Mouse (Mus musculus) limb, embryonic 14.5 days (tissue): ENCODE results near the gene Dut. TPM values are rescaled to one million over a fixed set of nuclear protein-coding genes. Genes with fewer than 3 reads are reported as not detected.

Experiments
- ATAC-seq: fragments of 200-750 bp; cut with Nextera tagmentation; 2 replicates; pipeline ENCODE4 v1.8.0; 2017; ENCODE audit warnings: low read depth, moderate number of reproducible peaks, moderate TSS enrichment; ENCODE audit not compliant: low FRiP score
- DNase-seq: peaks from one replicate; pipeline ENCODE4 v3.0.0-alpha.2; 2015; ENCODE audit warnings: low spot score
- H3K27ac ChIP-seq: fragments of 300-500 bp; sonication (generic); replicated peaks from 2 replicates; pipeline ENCODE4 v1.5.1; 2014; ENCODE audit warnings: low read depth, mild to moderate bottlenecking, low read length, moderate library complexity, mixed read lengths
- H3K27me3 ChIP-seq: fragments of 300-500 bp; sonication (generic); 2 replicates; pipeline ENCODE4 v1.6.1; 2014; ENCODE audit warnings: low read length, mixed read lengths; ENCODE audit not compliant: control insufficient read depth, insufficient read depth
- H3K36me3 ChIP-seq: fragments of 300-500 bp; sonication (generic); 2 replicates; pipeline ENCODE4 v1.6.1; 2014; ENCODE audit warnings: mild to moderate bottlenecking, low read length, moderate library complexity, mixed read lengths; ENCODE audit not compliant: control insufficient read depth, insufficient read depth
- H3K4me1 ChIP-seq: fragments of 300-500 bp; sonication (generic); 2 replicates; pipeline ENCODE4 v1.6.1; 2014; ENCODE audit warnings: antibody characterized with exemption, low read length, mixed read lengths; ENCODE audit not compliant: control insufficient read depth, insufficient read depth
- H3K4me2 ChIP-seq: fragments of 300-500 bp; sonication (generic); replicated peaks from 2 replicates; pipeline ENCODE4 v1.6.1; 2014; ENCODE audit warnings: low read depth, mild to moderate bottlenecking, low read length, moderate library complexity; ENCODE audit not compliant: severe bottlenecking
- H3K4me3 ChIP-seq: fragments of 300-500 bp; sonication (generic); replicated peaks from 2 replicates; pipeline ENCODE4 v1.5.1; 2014; ENCODE audit warnings: low read length
- H3K9ac ChIP-seq: fragments of 300-500 bp; sonication (generic); 2 replicates; pipeline ENCODE4 v1.6.1; 2014; ENCODE audit warnings: mild to moderate bottlenecking, low read depth, low read length, moderate library complexity; ENCODE audit not compliant: severe bottlenecking
- H3K9me3 ChIP-seq: fragments of 300-500 bp; sonication (generic); 2 replicates; pipeline ENCODE4 v1.6.1; 2016; ENCODE audit warnings: low read length; ENCODE audit not compliant: control insufficient read depth
- POLR2A ChIP-seq: fragments of 200-500 bp; IDR thresholded peaks from 2 replicates; pipeline ENCODE4 v1.8.0; 2012; ENCODE audit warnings: inconsistent platforms, mild to moderate bottlenecking, moderate library complexity, borderline replicate concordance; ENCODE audit not compliant: insufficient read depth, insufficient read length; ENCODE audit errors: extremely low read depth
- WGBS: fragments of 180-500 bp; shearing (Covaris S2); extraction: QIAGEN DNeasy Blood & Tissue Kit; methylation state at CpG from one replicate; pipeline ENCODE4 v1.1.7; 2014; 5-methylcytosine and 5-hydroxymethylcytosine counted together
- polyA plus RNA-seq, 2 experiments: library from polyadenylated mRNA; depleted of rRNA in 1 of 2; stranded (reverse) in 1 of 2; unstranded in 1 of 2; fragments of >200 nt; fragmentation: Nextera tagmentation in 1 of 2; extraction: Ambion mirVana in 1 of 2; gene quantifications; 2 replicates each; pipeline versions ENCODE4 v1.2.1 to v1.2.3; 2012 to 2014

The Dut gene
- polyA plus RNA-seq, 2 experiments, result 101 to 129 TPM

- Histone ChIP-seq H3K27ac (no peak overlapping the region), H3K27me3 (no peaks in the 10 kb centered on the region), H3K4me2 (no peak overlapping the region), H3K9ac (no peak overlapping the region), H3K9me3 (no peaks in the 10 kb centered on the region), H3K36me3 (no peaks in the 10 kb centered on the region), H3K4me3 (no peak overlapping the region), H3K4me1 (peaks cover 15% of the 10 kb centered on the region)
- ATAC-seq (no peak), DNase-seq (peak; percentile 32)
- 82% methylated on average over 5 of the region's 5 CpGs for WGBS
- TF ChIP-seq POLR2A, result no peak
Observed at GRCm38 (mm10) chr2:125293969-125294491, 47.0 kb downstream of the Dut start.

GRCm38 (mm10) chr2:125295526-125295925, 48.5 kb downstream of the Dut start:
- ATAC-seq, result no peak
- peaks cover 5% of the 10 kb centered on the region for H3K36me3 ChIP-seq
- no peak overlapping the region for H3K9ac ChIP-seq
- H3K4me3 ChIP-seq, result no peak overlapping the region
- no peaks in the 10 kb centered on the region for H3K27me3 ChIP-seq
- WGBS, result 69% methylated on average over 3 of the region's 3 CpGs
- no peak for TF ChIP-seq POLR2A
- H3K9me3 ChIP-seq, result no peaks in the 10 kb centered on the region
- H3K4me1 ChIP-seq, result peaks cover 10% of the 10 kb centered on the region
- no peak overlapping the region for H3K27ac ChIP-seq
- H3K4me2 ChIP-seq, result no peak overlapping the region
- peak; percentile 35 for DNase-seq

GRCm38 (mm10) chr2:125298841-125299240, 51.9 kb downstream of the Dut start:
- Histone ChIP-seq H3K27ac (no peak overlapping the region), H3K9me3 (no peaks in the 10 kb centered on the region), H3K4me1 (peaks cover 7% of the 10 kb centered on the region; the same call in 1 of the 2 replicates), H3K4me2 (no peak overlapping the region), H3K4me3 (no peak overlapping the region), H3K27me3 (no peaks in the 10 kb centered on the region), H3K36me3 (peaks cover 34% of the 10 kb centered on the region), H3K9ac (no peak overlapping the region)
- no peak for TF ChIP-seq POLR2A
- ATAC-seq (no peak), DNase-seq (no peak)
- 89% methylated on average over 1 of the region's 1 CpGs for WGBS

- 52% methylated on average over 9 of the region's 9 CpGs for WGBS
- no peak for ATAC-seq
- no peak overlapping the region for H3K27ac ChIP-seq
- no peaks in the 10 kb centered on the region for H3K9me3 ChIP-seq
- no peak for TF ChIP-seq POLR2A
- no peak overlapping the region for H3K9ac ChIP-seq
- no peak overlapping the region for H3K4me3 ChIP-seq
- 0 out of 2 replicates have a peak, but pooled peaks cover 3% of the 10 kb centered on the region for H3K4me1 ChIP-seq
- peak; percentile 18 for DNase-seq
- H3K36me3 ChIP-seq, result peaks cover 60% of the 10 kb centered on the region
- H3K27me3 ChIP-seq, result no peaks in the 10 kb centered on the region
- H3K4me2 ChIP-seq, result no peak overlapping the region
Observed at GRCm38 (mm10) chr2:125301877-125302624, 55.1 kb downstream of the Dut start.

GRCm38 (mm10) chr2:125302625-125302924, 55.6 kb downstream of the Dut start:
- 78% methylated on average over 8 of the region's 8 CpGs for WGBS
- no peak for DNase-seq
- no peak overlapping the region for H3K27ac ChIP-seq
- ATAC-seq, result no peak
- no peak overlapping the region for H3K4me3 ChIP-seq
- H3K36me3 ChIP-seq, result peaks cover 66% of the 10 kb centered on the region
- H3K9ac ChIP-seq, result no peak overlapping the region
- no peaks in the 10 kb centered on the region for H3K9me3 ChIP-seq
- TF ChIP-seq POLR2A, result no peak
- no peak overlapping the region for H3K4me2 ChIP-seq
- no peaks in the 10 kb centered on the region for H3K27me3 ChIP-seq
- H3K4me1 ChIP-seq, result 0 out of 2 replicates have a peak, but pooled peaks cover 3% of the 10 kb centered on the region
